Mouse (Mus musculus) midbrain, embryonic 13.5 days (tissue): Measurements from ENCODE around the gene Med13l. TPM values are rescaled to one million over a fixed set of nuclear protein-coding genes. Genes with fewer than 3 reads are reported as not detected.

Source experiments
- ATAC-seq: fragments of 200-750 bp; cut with Nextera tagmentation; 2 replicates; pipeline ENCODE4 v1.8.0; 2017; ENCODE audit warnings: mild to moderate bottlenecking, moderate TSS enrichment, moderate library complexity
- H3K27ac ChIP-seq: fragments of 300-500 bp; sonication (generic); 2 replicates; pipeline ENCODE4 v1.5.1; 2015; ENCODE audit warnings: inconsistent platforms, mild to moderate bottlenecking, moderate library complexity
- H3K27me3 ChIP-seq: fragments of 300-500 bp; sonication (generic); 2 replicates; pipeline ENCODE4 v1.6.1; 2015; ENCODE audit warnings: mild to moderate bottlenecking, inconsistent platforms
- H3K36me3 ChIP-seq: fragments of 300-500 bp; sonication (generic); 2 replicates; pipeline ENCODE4 v1.6.1; 2015; ENCODE audit warnings: mild to moderate bottlenecking, inconsistent platforms
- H3K4me1 ChIP-seq: fragments of 300-500 bp; sonication (generic); replicated peaks from 2 replicates; pipeline ENCODE4 v1.6.1; 2015; ENCODE audit warnings: inconsistent platforms
- H3K4me2 ChIP-seq: fragments of 300-500 bp; sonication (generic); replicated peaks from 2 replicates; pipeline ENCODE4 v1.6.1; 2015; ENCODE audit warnings: moderate library complexity, mild to moderate bottlenecking, inconsistent platforms
- H3K4me3 ChIP-seq: fragments of 300-500 bp; sonication (generic); replicated peaks from 2 replicates; pipeline ENCODE4 v1.5.1; 2015; ENCODE audit warnings: mild to moderate bottlenecking, inconsistent platforms
- H3K9ac ChIP-seq: fragments of 300-500 bp; sonication (generic); replicated peaks from 2 replicates; pipeline ENCODE4 v1.6.1; 2015; ENCODE audit warnings: mild to moderate bottlenecking, inconsistent platforms
- H3K9me3 ChIP-seq: fragments of 300-500 bp; sonication (generic); 2 replicates; pipeline ENCODE4 v1.6.1; 2016; ENCODE audit warnings: mild to moderate bottlenecking, inconsistent platforms
- WGBS: fragments of 180-500 bp; shearing (Covaris S2); methylation state at CpG from one replicate; pipeline ENCODE4 v1.1.7; 2015; 5-methylcytosine and 5-hydroxymethylcytosine counted together
- polyA plus RNA-seq: library from polyadenylated mRNA; unstranded; fragments of >200 nt; fragmentation: Nextera tagmentation; extraction: Ambion mirVana; gene quantifications from 2 replicates; pipeline ENCODE4 v1.2.1, GENCODE M21; 2015

The Med13l gene
- 16.8 and 16.9 TPM in 2 replicates for polyA plus RNA-seq

- peak within 1 kb of the TSS; percentile 98 for H3K27ac ChIP-seq
- peak; percentile 73 for ATAC-seq
- H3K4me3 ChIP-seq = peak within 1 kb of the TSS; percentile 87
- peak within 1 kb of the TSS; percentile 82 for H3K4me2 ChIP-seq
- under 1% methylated on average over 71 of the region's 120 CpGs for WGBS
- H3K36me3 ChIP-seq = no peaks in the 10 kb centered on the region
- H3K9ac ChIP-seq = peak within 1 kb of the TSS; percentile 93
- peaks cover 40% of the 10 kb centered on the region for H3K4me1 ChIP-seq
- H3K27me3 ChIP-seq = no peaks in the 10 kb centered on the region
- H3K9me3 ChIP-seq = no peaks in the 10 kb centered on the region
Observed at GRCm38 (mm10) chr5:118560385-118561085, at the start of gene Med13l. Med13l (plus strand) TSS chr5:118560679.

GRCm38 (mm10) chr5:118510969-118511368 lies 49.5 kb upstream of the Med13l start:
- H3K9ac ChIP-seq = no peak overlapping the region
- no peak overlapping the region for H3K4me3 ChIP-seq
- 79% methylated on average over 4 of the region's 4 CpGs for WGBS
- H3K36me3 ChIP-seq = no peaks in the 10 kb centered on the region
- no peak for ATAC-seq
- no peak overlapping the region for H3K27ac ChIP-seq
- peaks cover 36% of the 10 kb centered on the region for H3K27me3 ChIP-seq
- H3K9me3 ChIP-seq = no peaks in the 10 kb centered on the region
- H3K4me1 ChIP-seq = peaks cover 26% of the 10 kb centered on the region
- no peak overlapping the region for H3K4me2 ChIP-seq

- Histone ChIP-seq H3K4me3 (no peak overlapping the region), H3K27ac (no peak overlapping the region), H3K4me1 (peaks cover 36% of the 10 kb centered on the region), H3K27me3 (peaks cover 54% of the 10 kb centered on the region), H3K36me3 (no peaks in the 10 kb centered on the region), H3K4me2 (no peak overlapping the region), H3K9ac (no peak overlapping the region), H3K9me3 (no peaks in the 10 kb centered on the region)
- 76% methylated on average over 1 of the region's 1 CpGs for WGBS
- no peak for ATAC-seq
Observed at GRCm38 (mm10) chr5:118513005-118513404, 47.5 kb upstream of the Med13l start.

- peak overlapping the region; percentile 32 for H3K4me3 ChIP-seq
- peak overlapping the region; percentile 23; the same call in 1 of the 2 replicates for H3K9ac ChIP-seq
- no peaks in the 10 kb centered on the region for H3K36me3 ChIP-seq
- no peak for ATAC-seq
- peaks cover 60% of the 10 kb centered on the region for H3K27me3 ChIP-seq
- H3K27ac ChIP-seq = no peak overlapping the region
- peaks cover 39% of the 10 kb centered on the region for H3K4me1 ChIP-seq
- WGBS = 7% methylated on average over 43 of the region's 43 CpGs
- no peaks in the 10 kb centered on the region for H3K9me3 ChIP-seq
- peak overlapping the region; percentile 58 for H3K4me2 ChIP-seq
Observed at GRCm38 (mm10) chr5:118513629-118514526, 46.6 kb upstream of the Med13l start.

GRCm38 (mm10) chr5:118514527-118514831 lies 46.0 kb upstream of the Med13l start:
- H3K9me3 ChIP-seq = no peaks in the 10 kb centered on the region
- H3K4me1 ChIP-seq = peaks cover 39% of the 10 kb centered on the region
- no peak for ATAC-seq
- peaks cover 64% of the 10 kb centered on the region for H3K27me3 ChIP-seq
- H3K4me3 ChIP-seq = peak overlapping the region; percentile 32
- H3K27ac ChIP-seq = no peak overlapping the region
- H3K4me2 ChIP-seq = peak overlapping the region; percentile 58
- WGBS = 13% methylated on average over 9 of the region's 9 CpGs
- peak overlapping the region; percentile 23; the same call in 1 of the 2 replicates for H3K9ac ChIP-seq
- H3K36me3 ChIP-seq = no peaks in the 10 kb centered on the region

- Histone ChIP-seq H3K36me3 (no peaks in the 10 kb centered on the region), H3K27me3 (peaks cover 67% of the 10 kb centered on the region), H3K9me3 (no peaks in the 10 kb centered on the region), H3K4me2 (peak overlapping the region; percentile 58), H3K4me3 (no peak overlapping the region), H3K9ac (no peak overlapping the region), H3K4me1 (peaks cover 39% of the 10 kb centered on the region), H3K27ac (no peak overlapping the region)
- WGBS = 51% methylated on average over 5 of the region's 5 CpGs
- ATAC-seq = no peak
Observed at GRCm38 (mm10) chr5:118514842-118515241, 45.6 kb upstream of the Med13l start.

- H3K4me3 ChIP-seq = no peak overlapping the region
- H3K36me3 ChIP-seq = no peaks in the 10 kb centered on the region
- H3K4me1 ChIP-seq = peaks cover 39% of the 10 kb centered on the region
- H3K9me3 ChIP-seq = no peaks in the 10 kb centered on the region
- WGBS = 24% methylated on average over 11 of the region's 11 CpGs
- H3K27ac ChIP-seq = no peak overlapping the region
- no peak overlapping the region for H3K9ac ChIP-seq
- no peak overlapping the region for H3K4me2 ChIP-seq
- peaks cover 67% of the 10 kb centered on the region for H3K27me3 ChIP-seq
- ATAC-seq = peak; percentile 45; the same call in 1 of the 2 replicates
Observed at GRCm38 (mm10) chr5:118515280-118515721, 45.2 kb upstream of the Med13l start.

GRCm38 (mm10) chr5:118516066-118516465 lies 44.4 kb upstream of the Med13l start:
- no peak for ATAC-seq
- Histone ChIP-seq H3K36me3 (no peaks in the 10 kb centered on the region), H3K4me1 (peaks cover 41% of the 10 kb centered on the region), H3K9ac (no peak overlapping the region), H3K9me3 (no peaks in the 10 kb centered on the region), H3K27ac (no peak overlapping the region), H3K27me3 (peaks cover 67% of the 10 kb centered on the region), H3K4me3 (no peak overlapping the region), H3K4me2 (no peak overlapping the region)
- 84% methylated on average over 6 of the region's 6 CpGs for WGBS

- 58% methylated on average over 6 of the region's 6 CpGs for WGBS
- Histone ChIP-seq H3K27ac (no peak overlapping the region), H3K9ac (no peak overlapping the region), H3K36me3 (no peaks in the 10 kb centered on the region), H3K4me3 (no peak overlapping the region), H3K4me2 (no peak overlapping the region), H3K9me3 (no peaks in the 10 kb centered on the region), H3K27me3 (peaks cover 67% of the 10 kb centered on the region), H3K4me1 (peaks cover 41% of the 10 kb centered on the region)
- ATAC-seq = no peak
Observed at GRCm38 (mm10) chr5:118516470-118516869, 44.0 kb upstream of the Med13l start.

GRCm38 (mm10) chr5:118520457-118520856 lies 40.0 kb upstream of the Med13l start:
- Histone ChIP-seq H3K27ac (no peak overlapping the region), H3K9me3 (no peaks in the 10 kb centered on the region), H3K36me3 (no peaks in the 10 kb centered on the region), H3K4me2 (no peak overlapping the region), H3K4me1 (peaks cover 20% of the 10 kb centered on the region), H3K9ac (no peak overlapping the region), H3K4me3 (no peak overlapping the region), H3K27me3 (peaks cover 62% of the 10 kb centered on the region)
- 26% methylated on average over 3 of the region's 3 CpGs for WGBS
- ATAC-seq = no peak

- Histone ChIP-seq H3K27me3 (peaks cover 45% of the 10 kb centered on the region), H3K27ac (no peak overlapping the region), H3K4me1 (peaks cover 11% of the 10 kb centered on the region), H3K9ac (no peak overlapping the region), H3K36me3 (no peaks in the 10 kb centered on the region), H3K9me3 (no peaks in the 10 kb centered on the region), H3K4me3 (no peak overlapping the region), H3K4me2 (no peak overlapping the region)
- no peak for ATAC-seq
- 66% methylated on average over 7 of the region's 7 CpGs for WGBS
Observed at GRCm38 (mm10) chr5:118524400-118524799, 36.1 kb upstream of the Med13l start.

GRCm38 (mm10) chr5:118525634-118526033 lies 34.8 kb upstream of the Med13l start:
- 84% methylated on average over 6 of the region's 6 CpGs for WGBS
- H3K27me3 ChIP-seq = peaks cover 44% of the 10 kb centered on the region
- ATAC-seq = no peak
- H3K36me3 ChIP-seq = no peaks in the 10 kb centered on the region
- H3K4me2 ChIP-seq = no peak overlapping the region
- no peak overlapping the region for H3K27ac ChIP-seq
- H3K9ac ChIP-seq = no peak overlapping the region
- H3K4me1 ChIP-seq = peaks cover 12% of the 10 kb centered on the region
- H3K9me3 ChIP-seq = no peaks in the 10 kb centered on the region
- H3K4me3 ChIP-seq = no peak overlapping the region
